Mouse (Mus musculus): Measurements from ENCODE around the gene Nmnat2.

- no peak for TF ChIP-seq GATA1 (IDR thresholded peaks at IDR 0.05; ENCODE audit: borderline replicate concordance, low read length)
- TF ChIP-seq FLI1 (IDR thresholded peaks at IDR 0.05; ENCODE audit: low read length) = no peak
Measured at GRCm38 (mm10) chr1:153115315-153115714, 160.5 kb downstream of the Nmnat2 start.

Data from megakaryocyte, embryonic 14.5 days (primary cell).